In the genomic region with DNA sequence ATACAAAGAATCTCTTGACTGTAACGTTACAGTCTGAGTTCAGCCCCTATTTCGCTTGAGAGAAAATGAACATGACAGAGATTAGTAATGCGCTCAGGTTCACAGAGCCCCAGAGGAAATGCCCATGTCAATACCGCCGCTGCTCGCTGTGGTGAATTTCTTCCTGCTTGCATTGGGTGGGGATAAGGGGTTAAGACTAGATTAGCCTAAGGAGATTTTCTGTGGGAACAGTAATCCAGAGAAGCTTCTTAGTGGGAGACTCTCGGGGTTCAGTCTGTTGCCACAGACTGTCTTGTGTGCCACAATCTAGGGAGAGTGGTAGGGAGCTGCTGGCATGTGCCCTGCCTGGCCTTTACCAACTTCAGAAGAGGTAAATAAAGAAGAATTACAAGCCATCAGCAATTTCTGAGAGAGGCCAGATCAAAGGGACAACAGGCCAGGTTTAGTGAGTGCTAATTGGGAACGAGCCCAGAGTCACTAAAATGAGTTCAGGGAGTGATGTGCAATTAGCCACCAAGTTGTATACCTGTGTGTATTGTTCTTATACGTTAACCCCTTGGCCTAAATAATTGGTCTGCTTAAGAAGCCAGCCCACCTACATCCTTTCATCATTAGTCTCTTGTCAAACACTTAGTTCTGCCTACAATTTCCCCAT, we compare ENCODE assay signal across 31 mouse cellular contexts. TPM values are rescaled to one million over a fixed set of nuclear protein-coding genes. Genes with fewer than 3 reads are reported as not detected.
"Had no signal": no experiment of that assay in that cellular context is flagged by ENCODE, and none has a peak within 500 bp of the region (broad histone marks: within the 10 kb centered on the region; RNA-seq: fewer than 3 reads in every experiment).

No protein-coding gene starts in this region.

- H3K9me3 ChIP-seq: limb, embryonic 10.5 days; limb, embryonic 13.5 days; liver, embryonic 12.5 days; liver, embryonic 15.5 days; lung, embryonic 15.5 days; midbrain, embryonic 12.5 days; neural tube, embryonic 12.5 days; neural tube, embryonic 15.5 days; stomach, embryonic 15.5 days had no signal

- H3K4me3 ChIP-seq: layer of hippocampus, adult 2 months; limb, embryonic 10.5 days; limb, embryonic 13.5 days; liver, embryonic 12.5 days; liver, embryonic 15.5 days; lung, embryonic 15.5 days; midbrain, embryonic 12.5 days; neural tube, embryonic 12.5 days; neural tube, embryonic 15.5 days; stomach, embryonic 15.5 days had no signal

- H3K27me3 ChIP-seq: lung, embryonic 15.5 days; midbrain, embryonic 12.5 days; neural tube, embryonic 12.5 days; stomach, embryonic 15.5 days had no signal

- H3K4me1 ChIP-seq: limb, embryonic 13.5 days; midbrain, embryonic 12.5 days; neural tube, embryonic 12.5 days; neural tube, embryonic 15.5 days; stomach, embryonic 15.5 days had no signal

- H3K9ac ChIP-seq: limb, embryonic 13.5 days; liver, embryonic 12.5 days; liver, embryonic 15.5 days; lung, embryonic 15.5 days; midbrain, embryonic 12.5 days; neural tube, embryonic 12.5 days; neural tube, embryonic 15.5 days; stomach, embryonic 15.5 days had no signal

- ATAC-seq: intestine, postnatal 0 days; liver, embryonic 12.5 days had no signal

- DNase-seq: kidney, adult 2 months; kidney, postnatal 25 days; layer of hippocampus, adult 9-11 months; liver; lung, adult 18-20 months; lung, postnatal 10 days; lung, postnatal 4 days; right cerebral cortex, postnatal 25 days; spleen, adult 18-20 months; thymus, adult 2 months; thymus, postnatal 14 days; thymus, postnatal 4 days had no signal

- H3K4me2 ChIP-seq: limb, embryonic 13.5 days; liver, embryonic 12.5 days; liver, embryonic 15.5 days; lung, embryonic 15.5 days; midbrain, embryonic 12.5 days; neural tube, embryonic 12.5 days; neural tube, embryonic 15.5 days; stomach, embryonic 15.5 days had no signal

- H3K36me3 ChIP-seq: limb, embryonic 10.5 days; limb, embryonic 13.5 days; liver, embryonic 12.5 days; liver, embryonic 15.5 days; lung, embryonic 15.5 days; midbrain, embryonic 12.5 days; neural tube, embryonic 12.5 days; neural tube, embryonic 15.5 days; stomach, embryonic 15.5 days had no signal

- H3K27ac ChIP-seq: kidney, postnatal 0 days; layer of hippocampus, adult 2 months; limb, embryonic 10.5 days; limb, embryonic 13.5 days; liver, embryonic 12.5 days; liver, embryonic 15.5 days; lung, embryonic 15.5 days; midbrain, embryonic 12.5 days; neural tube, embryonic 12.5 days; neural tube, embryonic 15.5 days; stomach, embryonic 15.5 days had no signal

RNA-seq across cellular contexts. Expression of gene Lrrc52, which starts 28.2 kb away (rescaled TPM):
- total RNA-seq: layer of hippocampus, adult 2 months; layer of hippocampus, postnatal 25 days; left cerebral cortex, adult 18-20 months; left cerebral cortex, postnatal 25 days; megakaryocyte progenitor cell, adult 5-6 weeks had no signal
- polyA plus RNA-seq: intestine, embryonic 14.5 days; intestine, postnatal 0 days; kidney, embryonic 14.5 days; kidney, postnatal 0 days; large intestine, adult 2 months; limb, embryonic 10.5 days; liver, embryonic 12.5 days; liver, embryonic 15.5 days; midbrain, embryonic 12.5 days; neural tube, embryonic 12.5 days; thymus, adult 2 months had no signal
